Mouse (Mus musculus) heart, postnatal 0 days (tissue): ENCODE measurements around the gene Pskh1.

ENCODE experiments used
- CTCF ChIP-seq: IDR thresholded peaks from 2 replicates; pipeline ENCODE4 v1.5.1; 2016; ENCODE audit warnings: antibody characterized with exemption, control low read depth, low read depth
- EP300 ChIP-seq: IDR thresholded peaks from 2 replicates; pipeline ENCODE4 v1.6.1; 2016; ENCODE audit warnings: antibody characterized with exemption, low read depth

DNA sequence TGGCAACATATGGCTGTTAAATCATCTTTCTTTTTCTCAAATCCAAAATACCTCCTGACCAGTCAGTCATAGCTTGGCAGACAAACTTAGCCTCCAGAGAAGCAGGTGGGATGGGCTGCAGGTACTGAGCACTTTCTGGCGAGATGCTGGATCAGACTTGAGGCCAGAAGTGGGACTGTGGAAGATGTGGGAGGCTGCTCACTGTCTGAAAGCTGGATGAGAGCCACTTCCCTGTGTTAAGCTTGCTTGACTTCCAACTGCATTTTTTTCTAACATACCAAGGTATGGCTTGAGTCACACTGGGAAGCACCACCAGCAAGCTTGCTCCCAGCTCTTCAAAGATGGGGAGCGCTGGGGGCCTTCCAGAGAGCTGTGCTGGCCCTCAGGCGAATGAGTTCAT, 24.9 kb downstream of the Pskh1 start:
- TF ChIP-seq CTCF = no peak
- TF ChIP-seq EP300 = no peak
